Mouse (Mus musculus) erythroblast, embryonic 14.5 days (primary cell): ENCODE results near the gene Slc22a6. TPM values are rescaled to one million over a fixed set of nuclear protein-coding genes. Genes with fewer than 3 reads are reported as not detected.

Experiments
- H3K27me3 ChIP-seq: 2 replicates; pipeline ENCODE4 v1.6.1; 2012; ENCODE audit warnings: inconsistent platforms; ENCODE audit not compliant: control insufficient read depth
- H3K36me3 ChIP-seq: 2 replicates; pipeline ENCODE4 v1.6.1; 2012; ENCODE audit warnings: mild to moderate bottlenecking, inconsistent platforms; ENCODE audit not compliant: control insufficient read depth
- H3K4me1 ChIP-seq: 2 replicates; pipeline ENCODE4 v1.6.1; 2012; ENCODE audit warnings: inconsistent platforms; ENCODE audit not compliant: control insufficient read depth
- H3K4me3 ChIP-seq: replicated peaks from 2 replicates; pipeline ENCODE3; 2012; ENCODE audit warnings: moderate library complexity, mild to moderate bottlenecking, inconsistent platforms
- H3K9me3 ChIP-seq: 2 replicates; pipeline ENCODE4 v1.6.1; 2012; ENCODE audit warnings: low read length, inconsistent platforms, mixed read lengths; ENCODE audit not compliant: control insufficient read depth
- GATA1 ChIP-seq: IDR thresholded peaks from 2 replicates; pipeline ENCODE4 v1.6.1; 2012; ENCODE audit warnings: low read length, inconsistent platforms, mixed read lengths
- TAL1 ChIP-seq: IDR thresholded peaks from 3 replicates; pipeline ENCODE4 v1.6.1; 2012; ENCODE audit warnings: low read length, inconsistent platforms, mixed read lengths
- polyA plus RNA-seq: library from polyadenylated mRNA; stranded (reverse); fragments of >175 nt; gene quantifications from 2 replicates; pipeline ENCODE4 v1.2.3, GENCODE M21; 2012

The Slc22a6 gene
- polyA plus RNA-seq, 1 experiment, result not detected

- Histone ChIP-seq H3K36me3 (peaks cover 3% of the 10 kb centered on the region; the same call in 1 of the 2 replicates), H3K4me1 (peaks cover 57% of the 10 kb centered on the region), H3K27me3 (peaks cover 20% of the 10 kb centered on the region), H3K4me3 (no peak overlapping the region), H3K9me3 (no peaks in the 10 kb centered on the region)
- TF ChIP-seq TAL1 (no peak), GATA1 (no peak)
Measured at GRCm38 (mm10) chr19:8601922-8602321, 15.9 kb upstream of the Slc22a6 start.

GRCm38 (mm10) chr19:8602914-8603313 is 14.9 kb upstream of the Slc22a6 start:
- H3K36me3 ChIP-seq, result peaks cover 3% of the 10 kb centered on the region; the same call in 1 of the 2 replicates
- peaks cover 57% of the 10 kb centered on the region for H3K4me1 ChIP-seq
- no peak overlapping the region for H3K4me3 ChIP-seq
- peaks cover 13% of the 10 kb centered on the region for H3K27me3 ChIP-seq
- no peaks in the 10 kb centered on the region for H3K9me3 ChIP-seq
- TF ChIP-seq GATA1 (peak; percentile 74), TAL1 (peak; percentile 79)

- Histone ChIP-seq H3K27me3 (peaks cover 6% of the 10 kb centered on the region), H3K36me3 (peaks cover 3% of the 10 kb centered on the region; the same call in 1 of the 2 replicates), H3K4me1 (peaks cover 57% of the 10 kb centered on the region), H3K4me3 (no peak overlapping the region), H3K9me3 (no peaks in the 10 kb centered on the region)
- TF ChIP-seq TAL1 (no peak), GATA1 (no peak)
Measured at GRCm38 (mm10) chr19:8604536-8605240, 13.2 kb upstream of the Slc22a6 start.

- H3K9me3 ChIP-seq, result no peaks in the 10 kb centered on the region
- peaks cover 3% of the 10 kb centered on the region; the same call in 1 of the 2 replicates for H3K36me3 ChIP-seq
- H3K4me3 ChIP-seq, result no peak overlapping the region
- peaks cover 57% of the 10 kb centered on the region for H3K4me1 ChIP-seq
- H3K27me3 ChIP-seq, result peaks cover 6% of the 10 kb centered on the region
- TF ChIP-seq TAL1, result no peak
- TF ChIP-seq GATA1, result no peak
Measured at GRCm38 (mm10) chr19:8605241-8605558, 12.6 kb upstream of the Slc22a6 start.

GRCm38 (mm10) chr19:8611358-8612123 is 6.3 kb upstream of the Slc22a6 start:
- H3K4me1 ChIP-seq, result no peaks in the 10 kb centered on the region
- no peak overlapping the region for H3K4me3 ChIP-seq
- no peak for TF ChIP-seq GATA1
- no peak for TF ChIP-seq TAL1
- peaks cover 2% of the 10 kb centered on the region for H3K27me3 ChIP-seq
- H3K9me3 ChIP-seq, result no peaks in the 10 kb centered on the region
- no peaks in the 10 kb centered on the region; the same call in 1 of the 2 replicates for H3K36me3 ChIP-seq

- TF ChIP-seq GATA1, result no peak
- TF ChIP-seq TAL1, result no peak
- H3K4me3 ChIP-seq, result no peak overlapping the region
- H3K36me3 ChIP-seq, result no peaks in the 10 kb centered on the region; the same call in 1 of the 2 replicates
- H3K9me3 ChIP-seq, result no peaks in the 10 kb centered on the region
- peaks cover 2% of the 10 kb centered on the region for H3K27me3 ChIP-seq
- H3K4me1 ChIP-seq, result no peaks in the 10 kb centered on the region
Measured at GRCm38 (mm10) chr19:8613111-8613510, 4.7 kb upstream of the Slc22a6 start.

- H3K4me1 ChIP-seq, result no peaks in the 10 kb centered on the region
- H3K9me3 ChIP-seq, result no peaks in the 10 kb centered on the region
- no peaks in the 10 kb centered on the region; the same call in 1 of the 2 replicates for H3K36me3 ChIP-seq
- no peak overlapping the region for H3K4me3 ChIP-seq
- TF ChIP-seq TAL1, result no peak
- peaks cover 2% of the 10 kb centered on the region for H3K27me3 ChIP-seq
Measured at GRCm38 (mm10) chr19:8614343-8614742, 3.5 kb upstream of the Slc22a6 start.

- Histone ChIP-seq H3K36me3 (no peaks in the 10 kb centered on the region), H3K27me3 (peaks cover 5% of the 10 kb centered on the region), H3K4me3 (no peak overlapping the region)
Measured at GRCm38 (mm10) chr19:8616314-8616713, 1.5 kb upstream of the Slc22a6 start.

GRCm38 (mm10) chr19:8621098-8621497 is 3.3 kb downstream of the Slc22a6 start:
- Histone ChIP-seq H3K27me3 (peaks cover 12% of the 10 kb centered on the region), H3K9me3 (no peaks in the 10 kb centered on the region), H3K4me3 (no peak overlapping the region), H3K36me3 (no peaks in the 10 kb centered on the region), H3K4me1 (no peaks in the 10 kb centered on the region)
- TF ChIP-seq TAL1, result no peak
- no peak for TF ChIP-seq GATA1

More at GRCm38 (mm10) chr19:8616314-8616713, 1.5 kb upstream of the Slc22a6 start:
- H3K9me3 ChIP-seq, result no peaks in the 10 kb centered on the region
- TF ChIP-seq GATA1 (no peak), TAL1 (no peak)
- no peaks in the 10 kb centered on the region for H3K4me1 ChIP-seq
